Mouse (Mus musculus): ENCODE data around the gene Acsm3.
"Not testable (repeated sequence)": the region's sequence is repeated elsewhere in the genome, so short reads cannot be mapped to it uniquely, and the experiment has no call there.

The Acsm3 gene

GRCm38 (mm10) chr7:119760527-119760951 lies at the start of gene Acsm3:
Gene Acsm3 (plus strand): TSS chr7:119760923.
- DNase-seq (ENCODE audit: low spot score) = no peak

- DNase-seq (ENCODE audit: low spot score) = no peak
Observed at GRCm38 (mm10) chr7:119714111-119714510, 46.6 kb upstream of the Acsm3 start.

- peak; percentile 81 for DNase-seq (ENCODE audit: low spot score)
Observed at GRCm38 (mm10) chr7:119720253-119720946, 40.3 kb upstream of the Acsm3 start, which contains the start of gene Thumpd1. Gene Thumpd1 (minus strand): TSS chr7:119720798.

- DNase-seq (ENCODE audit: low spot score) = peak; percentile 2
Observed at GRCm38 (mm10) chr7:119720947-119721310, 39.8 kb upstream of the Acsm3 start.

- no peak for DNase-seq (ENCODE audit: low spot score)
Observed at GRCm38 (mm10) chr7:119727621-119728020, 33.1 kb upstream of the Acsm3 start.

- DNase-seq (ENCODE audit: low spot score) = not testable (repeated sequence)
Observed at GRCm38 (mm10) chr7:119731262-119731661, 29.5 kb upstream of the Acsm3 start.

- no peak for DNase-seq (ENCODE audit: low spot score)
Observed at GRCm38 (mm10) chr7:119738877-119739276, 21.8 kb upstream of the Acsm3 start.

GRCm38 (mm10) chr7:119739798-119740468 lies 20.8 kb upstream of the Acsm3 start:
- not testable (repeated sequence) for DNase-seq (ENCODE audit: low spot score)

- DNase-seq (ENCODE audit: low spot score) = no peak
Observed at GRCm38 (mm10) chr7:119744321-119744720, 16.4 kb upstream of the Acsm3 start.

GRCm38 (mm10) chr7:119745869-119746268 lies 14.9 kb upstream of the Acsm3 start:
- DNase-seq (ENCODE audit: low spot score) = no peak

- no peak for DNase-seq (ENCODE audit: low spot score)
Observed at GRCm38 (mm10) chr7:119748761-119749160, 12.0 kb upstream of the Acsm3 start.

GRCm38 (mm10) chr7:119749942-119750341 lies 10.8 kb upstream of the Acsm3 start:
- no peak for DNase-seq (ENCODE audit: low spot score)

GRCm38 (mm10) chr7:119753696-119754095 lies 7.0 kb upstream of the Acsm3 start:
- no peak for DNase-seq (ENCODE audit: low spot score)

- DNase-seq (ENCODE audit: low spot score) = no peak
Observed at GRCm38 (mm10) chr7:119762166-119762697, 1.5 kb downstream of the Acsm3 start.

- DNase-seq (ENCODE audit: low spot score) = no peak
Observed at GRCm38 (mm10) chr7:119764377-119764776, 3.7 kb downstream of the Acsm3 start.

- no peak for DNase-seq (ENCODE audit: low spot score)
Observed at GRCm38 (mm10) chr7:119766996-119767395, 6.3 kb downstream of the Acsm3 start.

- no peak for DNase-seq (ENCODE audit: low spot score)
Observed at GRCm38 (mm10) chr7:119769895-119770294, 9.2 kb downstream of the Acsm3 start.

GRCm38 (mm10) chr7:119783453-119783852 lies 22.7 kb downstream of the Acsm3 start:
- no peak for DNase-seq (ENCODE audit: low spot score)

GRCm38 (mm10) chr7:119784908-119785307 lies 24.2 kb downstream of the Acsm3 start:
- DNase-seq (ENCODE audit: low spot score) = no peak

GRCm38 (mm10) chr7:119789024-119789423 lies 28.3 kb downstream of the Acsm3 start:
- DNase-seq (ENCODE audit: low spot score) = no peak

- DNase-seq (ENCODE audit: low spot score) = peak; percentile 77
Observed at GRCm38 (mm10) chr7:119793586-119794250, 33.0 kb downstream of the Acsm3 start, which contains the start of the genes Rexo5 and Eri2. Gene Rexo5 (plus strand): TSS chr7:119794006. Gene Eri2 (minus strand): TSS chr7:119794058.

- peak; percentile 10 for DNase-seq (ENCODE audit: low spot score)
Observed at GRCm38 (mm10) chr7:119794251-119794638, 33.5 kb downstream of the Acsm3 start.

- DNase-seq (ENCODE audit: low spot score) = no peak
Observed at GRCm38 (mm10) chr7:119795311-119795710, 34.6 kb downstream of the Acsm3 start.
